Mouse (Mus musculus): ENCODE results near the gene Mylip. TPM values are rescaled to one million over a fixed set of nuclear protein-coding genes. Genes with fewer than 3 reads are reported as not detected.

The Mylip gene
- 5.6 and 6.6 TPM in 2 replicates for polyA plus RNA-seq (2015; fragmentation: Nextera tagmentation; extraction: Ambion mirVana)

DNA sequence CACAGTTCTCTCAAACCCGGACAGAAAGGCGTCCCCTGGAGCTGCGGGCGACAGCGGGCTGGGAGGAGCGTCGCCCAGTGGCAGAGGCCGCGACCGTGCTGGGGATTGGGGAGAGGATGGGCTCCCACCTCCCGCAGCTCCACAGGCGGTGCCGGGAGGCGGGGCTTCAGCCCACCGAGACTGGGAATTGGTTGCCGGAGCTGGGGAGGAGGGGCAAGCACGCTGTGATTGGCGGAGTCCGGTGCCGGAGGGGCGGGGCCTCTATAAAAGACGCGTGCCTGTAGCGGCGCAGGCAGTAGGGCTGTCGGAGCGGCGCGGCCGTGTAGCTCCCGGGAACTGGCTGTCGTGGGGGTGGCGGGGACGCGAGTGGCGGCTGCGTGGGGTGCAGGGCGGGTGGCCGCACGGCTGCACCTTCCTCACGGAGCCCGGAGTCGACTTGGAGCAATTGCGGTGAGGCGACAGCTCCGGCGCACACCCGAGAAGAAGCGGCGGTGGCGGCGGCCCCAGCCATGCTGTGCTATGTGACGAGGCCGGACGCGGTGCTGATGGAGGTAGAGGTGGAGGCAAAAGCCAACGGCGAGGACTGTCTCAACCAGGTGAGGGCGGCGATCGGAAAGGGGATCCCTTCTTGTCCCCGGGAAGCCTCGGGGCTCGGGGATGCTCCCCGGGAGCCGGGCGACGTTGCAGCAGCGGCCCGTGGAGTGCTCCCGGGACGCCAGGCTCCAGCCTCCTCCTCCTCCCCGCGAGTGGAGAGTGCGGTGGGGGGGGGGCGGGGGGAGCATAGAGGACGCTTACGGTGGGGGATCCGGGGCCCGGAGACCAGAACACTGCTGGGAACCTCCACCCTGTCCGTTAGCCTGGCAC is at the start of gene Mylip:
TSS of gene Mylip (plus strand) at position 295 of the 864 bp plus-strand sequence.
- Histone ChIP-seq H3K9me3 (replicated peaks; ENCODE audit: control insufficient read depth, low read length, poor library complexity, severe bottlenecking) (no peaks in the 10 kb centered on the region), H3K36me3 (ENCODE audit: control insufficient read depth, insufficient read depth, low read length) (no peaks in the 10 kb centered on the region), H3K4me1 (ENCODE audit: control insufficient read depth, insufficient read depth, low read length) (peaks cover 15% of the 10 kb centered on the region), H3K27ac (ENCODE audit: low read length) (peak within 1 kb of the TSS; percentile 73), H3K27me3 (ENCODE audit: control insufficient read depth, insufficient read depth, low read depth, low read length) (no peaks in the 10 kb centered on the region; the same call in 1 of the 2 replicates), H3K4me3 (ENCODE audit: low read depth, low read length) (peak within 1 kb of the TSS; percentile 54), H3K4me2 (ENCODE audit: low read length) (peak within 1 kb of the TSS; percentile 73), H3K9ac (ENCODE audit: low read depth, low read length) (peak within 1 kb of the TSS; percentile 80)
- WGBS: under 1% methylated on average over 75 of the region's 81 CpGs
- peak; percentile 98 for ATAC-seq

DNA sequence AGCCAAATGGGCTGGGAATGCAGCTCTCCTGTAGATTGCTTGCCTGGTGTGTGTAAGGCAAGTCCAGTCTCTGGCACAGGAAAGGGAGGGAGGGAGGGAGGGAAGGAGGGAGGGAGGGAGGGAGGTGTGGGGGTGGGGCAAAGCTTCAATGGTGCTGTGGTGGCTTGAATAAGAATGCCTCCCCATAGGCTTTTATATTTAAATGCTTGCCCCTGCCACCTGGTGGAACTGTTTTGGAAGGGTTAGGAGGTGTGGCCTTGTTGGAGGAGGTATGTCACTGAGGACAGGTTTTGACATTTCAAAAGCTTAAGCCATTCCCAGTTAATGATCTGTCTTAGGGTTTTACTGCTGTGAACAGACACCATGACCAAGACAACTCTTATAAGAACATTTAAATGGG is 47.6 kb upstream of the Mylip start:
- no peak for ATAC-seq
- H3K4me2 ChIP-seq (ENCODE audit: low read length): no peak overlapping the region
- H3K4me3 ChIP-seq (ENCODE audit: low read depth, low read length): no peak overlapping the region
- no peaks in the 10 kb centered on the region for H3K27me3 ChIP-seq (ENCODE audit: control insufficient read depth, insufficient read depth, low read depth, low read length)
- H3K36me3 ChIP-seq (ENCODE audit: control insufficient read depth, insufficient read depth, low read length): no peaks in the 10 kb centered on the region
- H3K9ac ChIP-seq (ENCODE audit: low read depth, low read length): no peak overlapping the region
- 0 out of 2 replicates have a peak, but pooled peaks cover 2% of the 10 kb centered on the region for H3K4me1 ChIP-seq (ENCODE audit: control insufficient read depth, insufficient read depth, low read length)
- no peak overlapping the region for H3K27ac ChIP-seq (ENCODE audit: low read length)
- no peaks in the 10 kb centered on the region for H3K9me3 ChIP-seq (replicated peaks; ENCODE audit: control insufficient read depth, low read length, poor library complexity, severe bottlenecking)

DNA sequence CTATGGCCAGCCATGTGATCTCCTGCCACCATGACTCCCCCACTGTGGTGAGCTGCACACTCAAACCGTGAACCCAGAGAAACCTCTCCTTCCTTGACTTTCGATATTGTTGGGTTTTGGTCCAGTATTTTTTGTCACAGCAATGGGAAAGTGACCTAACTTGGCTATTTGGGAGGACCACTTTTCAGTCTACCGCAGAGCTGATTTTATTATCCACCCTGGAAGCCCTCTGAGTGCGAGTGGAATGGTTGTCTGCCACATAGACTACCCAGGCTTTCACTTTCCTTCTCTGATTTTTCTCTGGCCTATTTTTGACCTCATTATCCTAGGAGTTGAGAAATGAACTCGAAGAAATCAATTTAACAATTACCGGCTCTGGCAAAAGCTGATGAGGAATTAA is 46.0 kb upstream of the Mylip start:
- Histone ChIP-seq H3K4me1 (ENCODE audit: control insufficient read depth, insufficient read depth, low read length) (0 out of 2 replicates have a peak, but pooled peaks cover 2% of the 10 kb centered on the region), H3K4me3 (ENCODE audit: low read depth, low read length) (no peak overlapping the region), H3K9ac (ENCODE audit: low read depth, low read length) (no peak overlapping the region), H3K27ac (ENCODE audit: low read length) (no peak overlapping the region), H3K9me3 (replicated peaks; ENCODE audit: control insufficient read depth, low read length, poor library complexity, severe bottlenecking) (no peaks in the 10 kb centered on the region), H3K36me3 (ENCODE audit: control insufficient read depth, insufficient read depth, low read length) (no peaks in the 10 kb centered on the region), H3K4me2 (ENCODE audit: low read length) (no peak overlapping the region), H3K27me3 (ENCODE audit: control insufficient read depth, insufficient read depth, low read depth, low read length) (no peaks in the 10 kb centered on the region)
- ATAC-seq: no peak
- 81% methylated on average over 6 of the region's 6 CpGs for WGBS

DNA sequence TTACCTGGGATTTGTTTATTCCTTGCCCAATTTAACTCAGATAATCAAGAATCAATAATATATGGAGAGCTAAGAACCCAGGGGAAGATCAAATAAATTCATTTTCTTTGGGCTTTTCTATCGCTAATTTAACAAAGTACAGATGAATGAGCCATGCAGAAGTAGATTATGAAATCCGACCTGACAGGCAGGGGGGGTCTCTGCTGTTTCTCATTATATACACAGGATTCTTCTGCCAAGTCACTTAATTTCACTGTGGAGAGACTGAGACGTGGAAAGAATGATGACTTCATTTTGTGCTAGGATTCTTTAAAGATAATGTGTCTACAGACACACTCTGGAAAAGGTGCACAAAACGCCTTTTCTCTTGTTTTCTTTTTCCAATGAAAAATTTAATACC is 45.6 kb upstream of the Mylip start:
- Histone ChIP-seq H3K4me1 (ENCODE audit: control insufficient read depth, insufficient read depth, low read length) (0 out of 2 replicates have a peak, but pooled peaks cover 2% of the 10 kb centered on the region), H3K36me3 (ENCODE audit: control insufficient read depth, insufficient read depth, low read length) (no peaks in the 10 kb centered on the region), H3K27ac (ENCODE audit: low read length) (no peak overlapping the region), H3K4me3 (ENCODE audit: low read depth, low read length) (no peak overlapping the region), H3K9ac (ENCODE audit: low read depth, low read length) (no peak overlapping the region), H3K9me3 (replicated peaks; ENCODE audit: control insufficient read depth, low read length, poor library complexity, severe bottlenecking) (no peaks in the 10 kb centered on the region), H3K4me2 (ENCODE audit: low read length) (no peak overlapping the region), H3K27me3 (ENCODE audit: control insufficient read depth, insufficient read depth, low read depth, low read length) (no peaks in the 10 kb centered on the region)
- 48% methylated on average over 4 of the region's 4 CpGs for WGBS
- ATAC-seq: no peak

DNA sequence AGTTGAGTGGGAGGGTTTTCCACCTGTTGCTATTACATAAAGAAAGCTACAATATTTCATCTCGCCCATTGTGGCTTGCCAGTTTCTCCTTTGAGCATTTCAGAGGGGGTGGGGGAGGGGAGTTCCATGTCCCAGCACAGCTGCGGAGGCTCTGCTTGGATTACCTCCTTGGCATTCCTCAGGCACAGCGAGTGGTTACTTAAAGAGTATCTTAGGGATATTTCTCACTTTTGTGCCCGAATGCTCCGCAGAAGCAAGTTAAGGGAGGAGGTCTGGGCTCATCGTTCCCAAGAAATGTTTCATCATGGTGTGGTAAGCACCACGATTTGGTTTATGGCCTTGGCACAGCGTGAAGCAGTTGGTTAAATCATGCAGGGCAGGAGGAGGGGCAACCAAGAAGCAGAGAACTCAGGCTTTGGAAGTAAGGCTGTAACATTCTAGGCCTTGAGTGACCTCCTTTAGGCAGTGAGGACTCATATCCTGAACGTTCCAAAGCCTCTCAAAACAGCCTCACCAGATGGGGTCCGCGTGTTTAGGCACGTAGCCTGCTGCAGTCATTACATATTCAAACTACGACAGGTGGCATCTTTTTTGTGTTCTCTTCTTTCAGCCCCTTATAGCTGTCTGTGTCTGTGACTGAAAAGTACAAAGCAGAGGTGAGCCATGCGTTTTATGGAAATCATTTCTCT is 43.9 kb upstream of the Mylip start:
- no peak for ATAC-seq
- 17% methylated on average over 14 of the region's 14 CpGs for WGBS
- H3K4me3 ChIP-seq (ENCODE audit: low read depth, low read length): no peak overlapping the region
- no peaks in the 10 kb centered on the region for H3K27me3 ChIP-seq (ENCODE audit: control insufficient read depth, insufficient read depth, low read depth, low read length)
- no peak overlapping the region for H3K4me2 ChIP-seq (ENCODE audit: low read length)
- no peaks in the 10 kb centered on the region for H3K36me3 ChIP-seq (ENCODE audit: control insufficient read depth, insufficient read depth, low read length)
- no peak overlapping the region for H3K9ac ChIP-seq (ENCODE audit: low read depth, low read length)
- H3K4me1 ChIP-seq (ENCODE audit: control insufficient read depth, insufficient read depth, low read length): 0 out of 2 replicates have a peak, but pooled peaks cover 2% of the 10 kb centered on the region
- no peaks in the 10 kb centered on the region for H3K9me3 ChIP-seq (replicated peaks; ENCODE audit: control insufficient read depth, low read length, poor library complexity, severe bottlenecking)
- H3K27ac ChIP-seq (ENCODE audit: low read length): no peak overlapping the region

DNA sequence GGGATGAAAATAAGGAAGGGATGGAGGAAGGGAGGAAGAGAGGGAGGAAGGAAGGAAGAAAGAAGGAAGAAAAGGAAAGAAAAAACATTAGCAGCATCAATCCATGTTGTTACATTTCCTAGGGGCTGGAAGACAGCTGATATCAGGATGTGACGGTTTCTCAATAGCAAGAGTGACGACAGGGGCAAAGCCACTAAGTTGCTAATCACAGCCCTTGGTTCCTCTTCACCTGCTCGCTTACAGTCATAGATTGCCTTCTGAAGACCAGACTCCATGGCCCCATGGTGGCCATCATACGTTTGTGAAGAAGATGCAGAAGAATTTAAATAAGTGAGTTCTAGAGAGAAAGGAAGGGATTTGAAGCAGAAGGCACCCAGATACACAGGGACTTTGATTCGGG is 38.1 kb upstream of the Mylip start:
- Histone ChIP-seq H3K27me3 (ENCODE audit: control insufficient read depth, insufficient read depth, low read depth, low read length) (no peaks in the 10 kb centered on the region), H3K36me3 (ENCODE audit: control insufficient read depth, insufficient read depth, low read length) (no peaks in the 10 kb centered on the region), H3K9ac (ENCODE audit: low read depth, low read length) (no peak overlapping the region), H3K4me1 (ENCODE audit: control insufficient read depth, insufficient read depth, low read length) (no peaks in the 10 kb centered on the region), H3K4me3 (ENCODE audit: low read depth, low read length) (no peak overlapping the region), H3K9me3 (replicated peaks; ENCODE audit: control insufficient read depth, low read length, poor library complexity, severe bottlenecking) (no peaks in the 10 kb centered on the region), H3K27ac (ENCODE audit: low read length) (no peak overlapping the region), H3K4me2 (ENCODE audit: low read length) (no peak overlapping the region)
- WGBS: 88% methylated on average over 5 of the region's 5 CpGs
- no peak for ATAC-seq

DNA sequence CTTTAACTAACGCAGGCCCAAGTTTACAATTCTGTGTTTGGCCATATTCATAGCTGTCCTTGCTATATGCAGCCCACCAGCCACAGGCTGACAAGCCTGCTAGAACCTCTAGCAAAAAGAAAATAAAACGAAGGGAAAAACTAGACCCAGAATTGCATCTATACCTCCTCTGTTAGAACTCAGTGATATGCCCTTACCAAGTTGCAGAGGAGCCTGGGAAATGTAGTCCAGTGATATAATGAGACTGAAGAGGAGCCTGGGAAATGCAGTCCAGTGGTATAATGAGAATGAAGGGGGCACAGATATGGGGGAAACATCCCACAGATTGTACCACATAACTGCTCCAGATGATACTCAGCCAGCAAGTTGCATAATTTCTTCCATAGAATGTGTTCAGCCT is 34.7 kb upstream of the Mylip start:
- H3K4me3 ChIP-seq (ENCODE audit: low read depth, low read length): no peak overlapping the region
- no peaks in the 10 kb centered on the region for H3K27me3 ChIP-seq (ENCODE audit: control insufficient read depth, insufficient read depth, low read depth, low read length)
- H3K9ac ChIP-seq (ENCODE audit: low read depth, low read length): no peak overlapping the region
- no peaks in the 10 kb centered on the region for H3K4me1 ChIP-seq (ENCODE audit: control insufficient read depth, insufficient read depth, low read length)
- H3K36me3 ChIP-seq (ENCODE audit: control insufficient read depth, insufficient read depth, low read length): no peaks in the 10 kb centered on the region
- 0 out of 2 replicates have a peak, but pooled peaks have one; percentile 32 for ATAC-seq
- 73% methylated on average over 2 of the region's 2 CpGs for WGBS
- H3K4me2 ChIP-seq (ENCODE audit: low read length): no peak overlapping the region
- H3K9me3 ChIP-seq (replicated peaks; ENCODE audit: control insufficient read depth, low read length, poor library complexity, severe bottlenecking): no peaks in the 10 kb centered on the region
- H3K27ac ChIP-seq (ENCODE audit: low read length): no peak overlapping the region

DNA sequence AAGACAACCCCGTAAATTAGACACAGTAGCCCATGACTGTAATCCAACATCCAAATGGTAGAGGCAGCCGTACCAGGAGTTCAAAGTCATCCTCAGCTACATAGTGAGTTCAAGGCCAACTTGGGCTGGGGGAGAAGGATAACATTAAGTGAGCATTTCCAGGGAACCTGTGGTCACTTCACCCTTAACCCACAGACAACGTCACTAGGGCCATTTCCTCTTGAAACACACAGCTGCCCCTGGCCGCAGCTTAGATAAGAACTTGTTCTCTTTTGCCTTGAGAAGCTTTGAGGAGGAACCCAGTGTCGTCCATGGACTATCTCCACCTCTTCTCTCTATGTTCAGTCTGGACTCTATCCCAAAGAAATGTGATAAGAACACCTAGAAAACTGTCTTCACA is 31.3 kb upstream of the Mylip start:
- WGBS: 88% methylated on average over 5 of the region's 5 CpGs
- Histone ChIP-seq H3K36me3 (ENCODE audit: control insufficient read depth, insufficient read depth, low read length) (no peaks in the 10 kb centered on the region), H3K27ac (ENCODE audit: low read length) (no peak overlapping the region)

More for the DNA sequence above, 31.3 kb upstream of the Mylip start:
- ATAC-seq: no peak
- no peak overlapping the region for H3K4me3 ChIP-seq (ENCODE audit: low read depth, low read length)
- no peak overlapping the region for H3K9ac ChIP-seq (ENCODE audit: low read depth, low read length)
- H3K4me1 ChIP-seq (ENCODE audit: control insufficient read depth, insufficient read depth, low read length): no peaks in the 10 kb centered on the region
- H3K4me2 ChIP-seq (ENCODE audit: low read length): no peak overlapping the region
- no peaks in the 10 kb centered on the region for H3K9me3 ChIP-seq (replicated peaks; ENCODE audit: control insufficient read depth, low read length, poor library complexity, severe bottlenecking)
- no peaks in the 10 kb centered on the region for H3K27me3 ChIP-seq (ENCODE audit: control insufficient read depth, insufficient read depth, low read depth, low read length)

Measured in midbrain, embryonic 16.5 days (tissue).